Mouse (Mus musculus) MEL (cell line): ENCODE measurements at regions not wholly inside any gene's neighbourhood (a gene's known extent, or its start where the extent isn't known, plus 50 kb on each side); places are given as distances from the start of the nearest gene placed in this dataset.

Source experiments
- CTCF ChIP-seq, 3 experiments: IDR thresholded peaks in 2 of 3; conservative IDR thresholded peaks in 1 of 3; 2 replicates each; pipeline ENCODE4 v1.5.1; 2011 to 2012; ENCODE audit warnings: low read length in 3 of 3, low read depth in 2 of 3, mild to moderate bottlenecking in 2 of 3, improper control_type of control experiment in 1 of 3, inconsistent platforms in 1 of 3, mixed read lengths in 1 of 3, moderate library complexity in 1 of 3; ENCODE audit not compliant: control insufficient read depth in 1 of 3, insufficient read depth in 1 of 3, poor library complexity in 1 of 3, severe bottlenecking in 1 of 3
- MAX ChIP-seq: IDR thresholded peaks from 2 replicates; pipeline ENCODE4 v1.6.1; 2011; ENCODE audit warnings: low read length, improper control_type of control experiment
- POLR2A ChIP-seq, 2 experiments: IDR thresholded peaks; 2 replicates each; pipeline ENCODE4 v1.6.1; 2011 to 2012; ENCODE audit warnings: low read length in 2 of 2, mild to moderate bottlenecking in 2 of 2, control low read depth in 1 of 2, improper control_type of control experiment in 1 of 2, low read depth in 1 of 2, moderate library complexity in 1 of 2; ENCODE audit not compliant: control insufficient read depth in 1 of 2, insufficient read depth in 1 of 2, poor library complexity in 1 of 2
- TCF12 ChIP-seq: IDR thresholded peaks from 2 replicates; pipeline ENCODE4 v1.6.1; 2014; ENCODE audit warnings: low read depth, mild to moderate bottlenecking, inconsistent platforms, low read length, improper control_type of control experiment, moderate library complexity
- UBTF ChIP-seq: IDR thresholded peaks from 2 replicates; pipeline ENCODE4 v1.6.1; 2012; ENCODE audit warnings: low read depth, mild to moderate bottlenecking, inconsistent platforms, low read length, improper control_type of control experiment, moderate library complexity, borderline replicate concordance; ENCODE audit not compliant: insufficient read depth
- USF1 ChIP-seq: IDR thresholded peaks from 2 replicates; pipeline ENCODE4 v1.6.1; 2014; ENCODE audit warnings: low read depth, mild to moderate bottlenecking, inconsistent platforms, low read length, improper control_type of control experiment, moderate library complexity
- ZNF384 ChIP-seq: IDR thresholded peaks from 2 replicates; pipeline ENCODE4 v1.6.1; 2012; ENCODE audit warnings: low read depth, mild to moderate bottlenecking, inconsistent platforms, low read length, improper control_type of control experiment

GRCm38 (mm10) chr16:93292181-93292834, 311.6 kb downstream of the Setd4 start:
- TF ChIP-seq POLR2A (IDR thresholded peaks at IDR 0.05; ENCODE audit: control insufficient read depth in 1 of 2, insufficient read depth in 1 of 2, low read depth in 1 of 2, low read length in 2 of 2, poor library complexity in 1 of 2): no peak
- TF ChIP-seq CTCF (IDR thresholded peaks at IDR 0.05 in 2 of 3, conservative IDR thresholded peaks at IDR 0.05 in 1 of 3; ENCODE audit: control insufficient read depth in 1 of 3, insufficient read depth in 1 of 3, low read depth in 2 of 3, low read length in 3 of 3, poor library complexity in 1 of 3, severe bottlenecking in 1 of 3): no peak
- no peak for TF ChIP-seq UBTF
- no peak for TF ChIP-seq TCF12
- TF ChIP-seq MAX: no peak
- TF ChIP-seq ZNF384: no peak
- TF ChIP-seq USF1: no peak
